Comparison of ENCODE assay signal across 13 mouse cellular contexts in the genomic region with DNA sequence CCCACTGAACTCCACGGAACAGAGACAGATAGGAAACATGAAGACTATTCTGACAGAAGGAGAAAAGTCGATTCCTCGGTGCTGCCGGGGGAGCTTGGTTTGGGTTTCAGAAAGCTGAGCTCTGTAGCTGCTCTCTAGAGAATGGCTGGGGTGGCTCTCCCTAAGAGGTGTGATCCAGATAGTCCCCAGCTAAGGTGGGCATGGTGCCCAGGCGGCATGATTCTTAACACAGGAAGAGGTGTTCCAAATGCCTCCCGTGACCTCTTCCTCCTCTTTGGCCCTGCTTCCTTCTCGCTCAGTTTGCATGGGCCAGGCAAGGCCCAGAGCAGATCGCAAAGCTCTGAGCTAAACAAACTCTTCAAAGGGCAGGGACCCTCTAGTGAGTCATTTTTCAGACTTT.
A peak's percentile ranks its signal among the peaks of the same experiment; 100 is the strongest.
DNase-seq lines count a peak whose midpoint lies in the region; ATAC-seq and TF ChIP-seq lines count a peak whose summit lies in the region.
"Had no signal": no experiment of that assay in that cellular context is flagged by ENCODE, and none has a peak within 500 bp of the region (broad histone marks: within the 10 kb centered on the region; RNA-seq: fewer than 3 reads in every experiment).

No protein-coding gene starts in this region.

- no peak overlapping the region for H3K27ac ChIP-seq in gastrocnemius, adult 2 months
- H3K27ac ChIP-seq: intestine, embryonic 15.5 days; limb, embryonic 10.5 days; liver, embryonic 14.5 days had no signal

- no peak for ATAC-seq in granulocyte monocyte progenitor cell, adult 5-6 weeks (replicated peaks; ENCODE audit: poor library complexity, severe bottlenecking)
- ATAC-seq: intestine, embryonic 15.5 days had no signal

- peak; percentile 37 for DNase-seq in gastrocnemius, adult 2 months
- no peak for DNase-seq in gastrocnemius, postnatal 4 days (ENCODE audit: low spot score in 2 of 2)
- peak; percentile 24 to 30 for DNase-seq in lung, adult 18-20 months
- no peak for DNase-seq in lung, adult 2 months
- DNase-seq in kidney, adult 8-10 months: peak; percentile 24 to 38
- peak; percentile 66 for DNase-seq in lung, postnatal 36 days
- DNase-seq in left cerebral cortex, adult 11 months (ENCODE audit: low spot score): no peak
- DNase-seq: gastrocnemius, postnatal 36 days; right cerebral cortex, adult 18-20 months had no signal

- TF ChIP-seq POLR2A in lung, adult 2 months (IDR thresholded peaks at IDR 0.05; ENCODE audit: borderline replicate concordance, extremely low read depth, low read depth, low read length): no peak

- WGBS in lung, adult 2 months: 35% methylated on average over 8 of the region's 8 CpGs

- TF ChIP-seq CTCF in gastrocnemius, adult 2 months (IDR thresholded peaks at IDR 0.05): no peak
- no peak for TF ChIP-seq CTCF in lung, adult 2 months (IDR thresholded peaks at IDR 0.05; ENCODE audit: insufficient read depth, low read length)

- intact Hi-C loops in gastrocnemius, adult 2 months (cut with DNase I): no loop called here

- no peaks in the 10 kb centered on the region; the same call in 1 of the 2 replicates for H3K4me1 ChIP-seq in lung, adult 2 months (ENCODE audit: control insufficient read depth, insufficient read depth, low read length)
- H3K4me1 ChIP-seq: intestine, embryonic 15.5 days had no signal

- H3K4me3 ChIP-seq in gastrocnemius, adult 2 months: no peak overlapping the region
- no peak overlapping the region for H3K4me3 ChIP-seq in lung, adult 2 months (replicated peaks; ENCODE audit: extremely low read depth, low read depth, low read length)
- H3K4me3 ChIP-seq: intestine, embryonic 15.5 days; limb, embryonic 10.5 days had no signal

Comparison
In these comparisons a context has a peak if more than half of its experiments do, and no peak if none do; other contexts are left out.
1. DNase-seq: peak in gastrocnemius, adult 2 months (single experiment), lung, adult 18-20 months (2 of 2), kidney, adult 8-10 months (2 of 2) and lung, postnatal 36 days (single experiment); none in gastrocnemius, postnatal 4 days (0 of 2), lung, adult 2 months (single experiment) and left cerebral cortex, adult 11 months (single experiment).